21 mouse cellular contexts compared by ENCODE assay signal in the genomic region with DNA sequence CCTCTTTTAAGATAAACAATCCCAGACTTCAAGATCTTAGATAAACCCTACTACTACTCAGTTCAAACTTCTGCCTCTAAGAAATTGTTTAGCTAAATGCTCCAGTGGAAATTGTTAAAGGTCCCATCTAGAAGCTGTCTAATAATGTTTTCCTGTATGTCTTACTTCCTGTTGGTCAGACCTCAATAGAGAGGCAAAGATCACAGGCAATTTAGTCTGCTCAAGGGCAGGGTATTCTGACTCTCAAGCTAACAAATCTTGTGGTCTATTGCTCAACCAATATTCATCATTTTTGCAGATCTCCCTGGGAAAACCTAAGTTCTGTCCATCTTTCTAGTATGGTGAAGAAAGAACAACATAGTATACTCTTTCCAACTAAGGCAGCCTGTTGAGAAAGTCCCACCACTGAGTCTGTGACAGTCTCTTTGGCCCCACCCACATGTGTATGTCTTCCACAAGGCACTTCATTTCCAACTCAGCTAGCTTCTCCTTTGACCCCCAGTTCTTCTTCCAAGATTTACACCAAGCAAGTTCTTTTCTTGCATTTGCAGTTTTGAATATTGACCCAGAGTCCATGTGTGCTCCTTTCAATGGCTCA.
DNase-seq lines count a peak whose midpoint lies in the region; ATAC-seq and TF ChIP-seq lines count a peak whose summit lies in the region.
"Had no signal": no experiment of that assay in that cellular context is flagged by ENCODE, and none has a peak within 500 bp of the region (broad histone marks: within the 10 kb centered on the region; RNA-seq: fewer than 3 reads in every experiment).

No protein-coding gene starts in this region.

- H3K9me3 ChIP-seq in lung, postnatal 0 days (ENCODE audit: low read length), result no peaks in the 10 kb centered on the region
- H3K9me3 ChIP-seq: embryonic facial prominence, embryonic 12.5 days; embryonic facial prominence, embryonic 15.5 days; forebrain, embryonic 12.5 days; forebrain, embryonic 15.5 days; hindbrain, embryonic 12.5 days had no signal

- no peaks in the 10 kb centered on the region for H3K4me1 ChIP-seq in lung, postnatal 0 days (ENCODE audit: insufficient read depth, low read depth, low read length)
- H3K4me1 ChIP-seq: embryonic facial prominence, embryonic 12.5 days; embryonic facial prominence, embryonic 15.5 days; forebrain, embryonic 12.5 days; forebrain, embryonic 15.5 days; hindbrain, embryonic 12.5 days had no signal

- no peaks in the 10 kb centered on the region for H3K36me3 ChIP-seq in lung, postnatal 0 days (ENCODE audit: insufficient read depth, low read length)
- H3K36me3 ChIP-seq: embryonic facial prominence, embryonic 12.5 days; embryonic facial prominence, embryonic 15.5 days; forebrain, embryonic 12.5 days; forebrain, embryonic 15.5 days; hindbrain, embryonic 12.5 days had no signal

- TF ChIP-seq EP300 in lung, postnatal 0 days (IDR thresholded peaks at IDR 0.05), result no peak

- no peak overlapping the region for H3K9ac ChIP-seq in lung, postnatal 0 days (replicated peaks; ENCODE audit: low read depth)
- H3K9ac ChIP-seq: embryonic facial prominence, embryonic 12.5 days; embryonic facial prominence, embryonic 15.5 days; forebrain, embryonic 12.5 days; forebrain, embryonic 15.5 days; hindbrain, embryonic 12.5 days had no signal

- peak; percentile 59 for ATAC-seq in lung, postnatal 0 days
- peak; percentile 50; the same call in 1 of the 2 replicates for ATAC-seq in common myeloid progenitor, adult 5-6 weeks (replicated peaks; ENCODE audit: low read depth, poor library complexity, severe bottlenecking)
- peak; percentile 76 for ATAC-seq in megakaryocyte progenitor cell, adult 5-6 weeks (replicated peaks; ENCODE audit: poor library complexity)
- ATAC-seq: activated CD4-positive, CD25-positive, alpha-beta regulatory T cell, adult 4 months; forebrain, embryonic 15.5 days; hindbrain, embryonic 16.5 days had no signal

- H3K4me2 ChIP-seq in lung, postnatal 0 days (replicated peaks; ENCODE audit: low read depth, low read length), result no peak overlapping the region
- H3K4me2 ChIP-seq: embryonic facial prominence, embryonic 12.5 days; embryonic facial prominence, embryonic 15.5 days; forebrain, embryonic 12.5 days; forebrain, embryonic 15.5 days; heart, embryonic 11.5 days; hindbrain, embryonic 12.5 days had no signal

- H3K4me3 ChIP-seq in lung, postnatal 0 days (ENCODE audit: low read depth, low read length), result no peak overlapping the region
- H3K4me3 ChIP-seq: embryonic facial prominence, embryonic 12.5 days; embryonic facial prominence, embryonic 15.5 days; forebrain, embryonic 12.5 days; forebrain, embryonic 15.5 days; hindbrain, embryonic 12.5 days had no signal

- H3K27me3 ChIP-seq in lung, postnatal 0 days (replicated peaks; ENCODE audit: insufficient read depth, low read length), result no peaks in the 10 kb centered on the region
- H3K27me3 ChIP-seq: embryonic facial prominence, embryonic 12.5 days; embryonic facial prominence, embryonic 15.5 days; forebrain, embryonic 12.5 days; forebrain, embryonic 15.5 days; hindbrain, embryonic 12.5 days had no signal

- peak; percentile 64 for DNase-seq in lung, postnatal 0 days (ENCODE audit: low spot score)
- no peak for DNase-seq in lung, postnatal 4 days
- peak; percentile 88 for DNase-seq in 416B (ENCODE audit: low read depth)
- no peak for DNase-seq in layer of hippocampus, adult 18-20 months (ENCODE audit: low spot score in 2 of 2)
- DNase-seq: adrenal gland, adult 8-10 months; adrenal gland, postnatal 25 days; cerebellum, adult 11-12 months; cerebellum, adult 8-10 months; cerebellum, postnatal 10 days; gastrocnemius, postnatal 36 days; heart, adult 11 months had no signal

- TF ChIP-seq CTCF in lung, postnatal 0 days (IDR thresholded peaks at IDR 0.05), result no peak

- H3K27ac ChIP-seq in lung, postnatal 0 days (ENCODE audit: low read length), result no peak overlapping the region
- H3K27ac ChIP-seq: embryonic facial prominence, embryonic 12.5 days; embryonic facial prominence, embryonic 15.5 days; forebrain, embryonic 12.5 days; forebrain, embryonic 15.5 days; hindbrain, embryonic 12.5 days had no signal

Comparison
In these comparisons a context has a peak if more than half of its experiments do, and no peak if none do; other contexts are left out.
1. DNase-seq: peak in lung, postnatal 0 days (single experiment) and 416B (single experiment); none in lung, postnatal 4 days (0 of 2) and layer of hippocampus, adult 18-20 months (0 of 2).
2. Peak in every context shown above with its lines, with median percentiles within 50 percentile points of each other: ATAC-seq.